Mouse (Mus musculus): ENCODE measurements at regions not wholly inside any gene's neighbourhood (a gene's known extent, or its start where the extent isn't known, plus 50 kb on each side); places are given as distances from the start of the nearest gene placed in this dataset.

GRCm38 (mm10) chr13:3712497-3713160, 78.8 kb downstream of the Asb13 start:
- CTCF ChIA-PET: interaction anchor here in 3 of 4 experiments (0.5 to 1.3 kb wide), 5 partner anchors 47 to 237 kb away, joined by 3 to 6 read pairs (median 4); no protein-coding TSS in a partner anchor
- POLR2A ChIA-PET: interaction anchor here in 3 of 4 experiments (0.6 to 2.8 kb wide), 13 partner anchors 9 to 239 kb away, joined by 3 to 13 read pairs (median 4); partner anchors contain the start of gene Gdi2 (in 1 of the 3)

- ChIA-PET CTCF (interaction anchor here in 2 of 4 experiments (0.6 to 1.3 kb wide), 3 partner anchors 46 to 115 kb away, joined by 3 to 6 read pairs (median 4); no protein-coding TSS in a partner anchor), POLR2A (interaction anchor here in 3 of 4 experiments (0.6 to 2.8 kb wide), 10 partner anchors 12 to 240 kb away, joined by 3 to 13 read pairs (median 4); partner anchors contain the start of gene Gdi2 (in 1 of the 3))
Observed at GRCm38 (mm10) chr13:3712088-3712487, 78.3 kb downstream of the Asb13 start.

- CTCF ChIA-PET: no interaction called here
Observed at GRCm38 (mm10) chr13:3709982-3710618, 76.3 kb downstream of the Asb13 start.

DNA sequence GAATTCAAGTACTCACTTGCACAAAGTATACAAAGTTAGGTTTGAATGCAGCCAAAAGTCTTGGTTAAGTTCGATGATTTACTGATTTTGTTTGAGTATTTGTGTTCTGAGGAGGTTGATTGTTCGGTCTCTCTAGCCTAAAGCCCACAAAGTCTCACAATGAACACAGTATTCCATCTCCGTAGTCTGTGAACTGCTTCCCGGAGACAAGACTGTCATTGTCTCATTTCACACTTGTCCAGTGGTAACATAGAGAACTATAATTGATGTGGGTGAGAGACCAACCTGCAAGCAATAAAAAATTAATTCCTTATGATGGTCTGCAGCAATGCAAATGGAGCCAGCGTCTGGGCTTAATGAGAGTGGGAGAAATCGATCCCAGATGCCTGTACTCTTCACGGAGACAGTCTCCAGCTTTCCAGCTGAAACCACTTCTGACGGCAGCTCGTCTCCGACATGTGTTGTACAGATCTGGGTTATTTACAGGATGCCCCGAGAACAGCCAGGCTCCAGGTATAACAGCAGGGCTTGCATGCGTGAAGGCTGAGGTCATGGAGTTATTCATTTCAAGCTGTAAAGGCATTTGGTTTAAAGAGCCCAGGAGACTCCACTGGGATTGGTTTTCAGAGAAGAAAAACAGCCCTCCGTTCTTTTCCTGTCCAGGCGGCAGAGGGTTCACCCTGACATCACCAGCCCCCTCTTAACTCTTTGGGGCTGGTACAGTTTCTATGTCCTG, 75.2 kb downstream of the Asb13 start:
- CTCF ChIA-PET: no interaction called here
- POLR2A ChIA-PET: interaction anchor here in 1 of 4 experiments (0.6 kb wide), 1 partner anchor 25 kb away, joined by 3 read pairs; no protein-coding TSS in a partner anchor

More at GRCm38 (mm10) chr13:3709982-3710618, 76.3 kb downstream of the Asb13 start:
- POLR2A ChIA-PET: no interaction called here
